Mouse (Mus musculus) bone marrow, adult 2 months (tissue): ENCODE data around the gene Ddo.

ENCODE experiments used
- CTCF ChIP-seq: fragments of 200-500 bp; IDR thresholded peaks from 2 replicates; pipeline ENCODE4 v1.5.1; 2011; ENCODE audit warnings: low read length, control low read depth; ENCODE audit not compliant: control insufficient read depth, insufficient read depth
- POLR2A ChIP-seq: fragments of 200-500 bp; IDR thresholded peaks from 2 replicates; pipeline ENCODE4 v1.6.1; 2011; ENCODE audit warnings: low read depth, mild to moderate bottlenecking, control low read depth, low read length, borderline replicate concordance; ENCODE audit not compliant: control insufficient read depth

- no peak for TF ChIP-seq CTCF
- no peak for TF ChIP-seq POLR2A
These were observed 44.3 kb downstream of the Ddo start for GRCm38 (mm10) chr10:40674151-40674550.
